Mouse (Mus musculus) kidney, embryonic 16.5 days (tissue): ENCODE measurements around the gene Ubap2l. TPM values are rescaled to one million over a fixed set of nuclear protein-coding genes. Genes with fewer than 3 reads are reported as not detected.

Experiments used
- ATAC-seq: fragments of 200-750 bp; cut with Nextera tagmentation; 2 replicates; pipeline ENCODE4 v1.8.0; 2017; ENCODE audit warnings: moderate TSS enrichment; ENCODE audit not compliant: low FRiP score, low TSS enrichment
- H3K27ac ChIP-seq: fragments of 300-500 bp; sonication (generic); 2 replicates; pipeline ENCODE4 v1.5.1; 2014; ENCODE audit warnings: low read length
- H3K27me3 ChIP-seq: fragments of 300-500 bp; sonication (generic); 2 replicates; pipeline ENCODE4 v1.6.1; 2014; ENCODE audit warnings: low read length, control low read depth, mixed read lengths; ENCODE audit not compliant: insufficient read depth
- H3K36me3 ChIP-seq: fragments of 300-500 bp; sonication (generic); 2 replicates; pipeline ENCODE4 v1.6.1; 2014; ENCODE audit warnings: low read length, control low read depth, mixed read lengths; ENCODE audit not compliant: insufficient read depth
- H3K4me1 ChIP-seq: fragments of 300-500 bp; sonication (generic); 2 replicates; pipeline ENCODE4 v1.6.1; 2014; ENCODE audit warnings: low read length, control low read depth, mixed read lengths; ENCODE audit not compliant: insufficient read depth
- H3K4me2 ChIP-seq: fragments of 300-500 bp; sonication (generic); replicated peaks from 2 replicates; pipeline ENCODE4 v1.6.1; 2014; ENCODE audit warnings: low read depth, low read length
- H3K4me3 ChIP-seq: fragments of 300-500 bp; sonication (generic); 2 replicates; pipeline ENCODE4 v1.5.1; 2014; ENCODE audit warnings: mild to moderate bottlenecking, low read length
- H3K9ac ChIP-seq: fragments of 300-500 bp; sonication (generic); replicated peaks from 2 replicates; pipeline ENCODE4 v1.6.1; 2014; ENCODE audit warnings: low read length
- H3K9me3 ChIP-seq: fragments of 300-500 bp; sonication (generic); 2 replicates; pipeline ENCODE4 v1.6.1; 2016; ENCODE audit warnings: low read length, control low read depth
- WGBS: fragments of 180-500 bp; shearing (Covaris S2); extraction: QIAGEN DNeasy Blood & Tissue Kit; methylation state at CpG from one replicate; pipeline ENCODE4 v1.1.7; 2014; 5-methylcytosine and 5-hydroxymethylcytosine counted together
- polyA plus RNA-seq: library from polyadenylated mRNA; unstranded; fragments of >200 nt; fragmentation: Nextera tagmentation; extraction: Ambion mirVana; gene quantifications from 2 replicates; pipeline ENCODE4 v1.2.1, GENCODE M21; 2015

Gene Ubap2l
- polyA plus RNA-seq, 1 experiment from 2014 or later: 152 TPM

- Histone ChIP-seq H3K4me2 (no peak overlapping the region), H3K4me1 (no peaks in the 10 kb centered on the region), H3K27ac (no peak overlapping the region), H3K9me3 (no peaks in the 10 kb centered on the region), H3K36me3 (peaks cover 86% of the 10 kb centered on the region), H3K4me3 (no peak overlapping the region), H3K27me3 (no peaks in the 10 kb centered on the region), H3K9ac (no peak overlapping the region)
- no peak for ATAC-seq
- WGBS: 94% methylated on average over 4 of the region's 4 CpGs
Measured at GRCm38 (mm10) chr3:90016626-90017025, 35.8 kb downstream of the Ubap2l start.

GRCm38 (mm10) chr3:90010291-90010690 lies 42.1 kb downstream of the Ubap2l start:
- Histone ChIP-seq H3K27me3 (no peaks in the 10 kb centered on the region), H3K4me2 (no peak overlapping the region), H3K4me3 (no peak overlapping the region), H3K9me3 (no peaks in the 10 kb centered on the region), H3K4me1 (peaks cover 5% of the 10 kb centered on the region; the same call in 1 of the 2 replicates), H3K36me3 (peaks cover 80% of the 10 kb centered on the region), H3K27ac (no peak overlapping the region), H3K9ac (no peak overlapping the region)
- 62% methylated on average over 2 of the region's 2 CpGs for whole genome bisulfite sequencing
- ATAC-seq: no peak

DNA sequence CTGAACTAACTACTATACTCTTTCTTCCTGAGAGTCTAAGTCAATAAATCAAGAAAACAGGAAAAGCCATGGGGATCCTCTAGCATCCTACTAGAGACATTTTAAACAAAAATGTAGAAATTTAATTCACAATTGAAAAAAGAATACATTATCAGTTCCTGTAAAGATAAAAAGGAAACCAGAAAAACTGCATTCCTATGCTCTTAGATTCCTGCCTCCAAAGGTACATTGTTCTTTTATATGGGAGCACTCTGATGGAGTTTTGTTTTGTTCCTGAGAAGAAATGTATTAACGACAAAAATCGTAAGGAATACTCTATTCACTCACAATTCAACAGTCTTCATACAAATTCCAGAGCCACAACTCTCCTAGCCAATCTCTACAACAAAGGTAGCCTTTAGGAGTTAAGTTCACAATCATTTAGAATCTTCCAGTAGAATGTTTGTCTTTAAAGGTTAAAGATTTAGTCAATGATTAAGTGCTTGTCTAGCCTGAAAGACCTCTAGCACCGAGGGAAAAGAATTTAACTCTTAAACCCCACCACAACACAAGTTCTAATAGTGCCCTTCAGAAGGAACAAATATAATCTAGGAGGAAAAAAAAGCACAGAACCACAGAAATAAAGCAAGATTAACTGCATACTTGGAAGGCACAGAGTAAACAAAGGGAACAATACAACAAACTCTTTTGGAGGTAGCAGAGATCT lies 48.2 kb downstream of the Ubap2l start:
- WGBS: 40% methylated on average over 3 of the region's 3 CpGs
- ATAC-seq: 0 out of 2 replicates have a peak, but pooled peaks have one; percentile 67
- peak overlapping the region; percentile 23; the same call in 1 of the 2 replicates for H3K4me2 ChIP-seq

GRCm38 (mm10) chr3:89999830-90000229 lies 52.6 kb downstream of the Ubap2l start:
- ATAC-seq: no peak
- H3K4me3 ChIP-seq: no peak overlapping the region
- 85% methylated on average over 4 of the region's 4 CpGs for WGBS
- H3K27me3 ChIP-seq: no peaks in the 10 kb centered on the region
- H3K4me1 ChIP-seq: peaks cover 16% of the 10 kb centered on the region
- H3K9me3 ChIP-seq: no peaks in the 10 kb centered on the region
- H3K36me3 ChIP-seq: peaks cover 35% of the 10 kb centered on the region
- peak overlapping the region; percentile 84; the same call in 1 of the 2 replicates for H3K4me2 ChIP-seq
- 0 out of 2 replicates have a peak overlapping the region, but pooled peaks have one; percentile 91 for H3K27ac ChIP-seq
- H3K9ac ChIP-seq: no peak overlapping the region

More for the DNA sequence above, 48.2 kb downstream of the Ubap2l start:
- no peak overlapping the region for H3K4me3 ChIP-seq
- H3K27me3 ChIP-seq: no peaks in the 10 kb centered on the region
- H3K36me3 ChIP-seq: peaks cover 52% of the 10 kb centered on the region
- no peaks in the 10 kb centered on the region for H3K9me3 ChIP-seq
- H3K4me1 ChIP-seq: peaks cover 18% of the 10 kb centered on the region
- peak overlapping the region; percentile 84 for H3K27ac ChIP-seq
- H3K9ac ChIP-seq: no peak overlapping the region

GRCm38 (mm10) chr3:89999090-89999489 lies 53.3 kb downstream of the Ubap2l start:
- Histone ChIP-seq H3K9ac (peak overlapping the region; percentile 90), H3K9me3 (no peaks in the 10 kb centered on the region), H3K4me1 (peaks cover 10% of the 10 kb centered on the region), H3K27ac (peak overlapping the region; percentile 91), H3K36me3 (peaks cover 41% of the 10 kb centered on the region), H3K4me2 (peak overlapping the region; percentile 84), H3K4me3 (peak overlapping the region; percentile 67), H3K27me3 (no peaks in the 10 kb centered on the region)
- WGBS: 15% methylated on average over 8 of the region's 8 CpGs
- ATAC-seq: peak; percentile 40

- Histone ChIP-seq H3K4me3 (peak within 1 kb of the TSS; percentile 67), H3K4me2 (peak within 1 kb of the TSS; percentile 84)
- whole genome bisulfite sequencing: under 1% methylated on average over 26 of the region's 26 CpGs
Measured at GRCm38 (mm10) chr3:89998612-89999054, 53.8 kb downstream of the Ubap2l start, which contains the start of gene Hax1. TSS of gene Hax1 (minus strand) at chr3:89998780.

DNA sequence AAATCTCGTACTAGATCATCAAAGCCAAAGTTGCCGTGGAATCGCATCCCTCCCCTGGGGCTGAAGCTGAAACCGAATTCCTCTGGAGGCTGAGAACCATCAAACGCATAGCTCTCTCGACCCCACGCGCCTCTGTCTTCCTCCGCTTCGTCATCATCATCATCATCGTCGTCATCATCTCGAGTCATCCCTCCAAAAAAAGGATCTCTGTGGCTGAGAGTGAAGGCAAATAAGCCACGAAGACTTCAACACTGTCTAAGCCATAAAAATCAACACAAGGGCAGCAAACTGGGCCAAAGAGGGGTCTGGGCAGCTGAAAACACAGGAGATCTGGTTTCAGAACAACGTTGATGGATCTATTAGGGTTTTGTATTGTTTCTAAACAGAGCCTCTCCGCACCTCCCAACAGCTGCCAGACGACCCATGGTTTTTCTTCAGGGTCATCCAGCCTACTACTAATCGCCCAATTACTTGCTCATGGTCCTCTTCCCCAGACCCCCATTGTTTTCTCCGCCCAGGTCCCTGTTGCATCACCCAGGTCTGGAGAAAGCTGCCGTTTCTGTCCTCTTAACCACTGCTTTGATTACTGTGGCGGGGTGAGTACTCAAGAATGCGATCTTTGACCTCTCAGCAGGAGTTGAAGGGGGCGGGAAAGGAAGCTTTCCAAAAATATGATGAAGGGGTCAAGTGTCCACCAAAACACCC lies 54.5 kb downstream of the Ubap2l start:
- Histone ChIP-seq H3K27me3 (no peaks in the 10 kb centered on the region), H3K36me3 (peaks cover 43% of the 10 kb centered on the region), H3K4me2 (peak overlapping the region; percentile 84), H3K4me1 (peaks cover 10% of the 10 kb centered on the region), H3K4me3 (peak overlapping the region; percentile 67), H3K27ac (peak overlapping the region; percentile 91), H3K9me3 (no peaks in the 10 kb centered on the region), H3K9ac (peak overlapping the region; percentile 90)
- WGBS: 4% methylated on average over 20 of the region's 23 CpGs
- ATAC-seq: peak; percentile 71; the same call in 1 of the 2 replicates

More at GRCm38 (mm10) chr3:89998612-89999054, 53.8 kb downstream of the Ubap2l start, which contains the start of gene Hax1:
- H3K9ac ChIP-seq: peak within 1 kb of the TSS; percentile 90
- peaks cover 10% of the 10 kb centered on the region for H3K4me1 ChIP-seq
- peaks cover 43% of the 10 kb centered on the region for H3K36me3 ChIP-seq
- H3K27ac ChIP-seq: peak within 1 kb of the TSS; percentile 91
- no peaks in the 10 kb centered on the region for H3K9me3 ChIP-seq
- H3K27me3 ChIP-seq: no peaks in the 10 kb centered on the region
- peak; percentile 90 for ATAC-seq

DNA sequence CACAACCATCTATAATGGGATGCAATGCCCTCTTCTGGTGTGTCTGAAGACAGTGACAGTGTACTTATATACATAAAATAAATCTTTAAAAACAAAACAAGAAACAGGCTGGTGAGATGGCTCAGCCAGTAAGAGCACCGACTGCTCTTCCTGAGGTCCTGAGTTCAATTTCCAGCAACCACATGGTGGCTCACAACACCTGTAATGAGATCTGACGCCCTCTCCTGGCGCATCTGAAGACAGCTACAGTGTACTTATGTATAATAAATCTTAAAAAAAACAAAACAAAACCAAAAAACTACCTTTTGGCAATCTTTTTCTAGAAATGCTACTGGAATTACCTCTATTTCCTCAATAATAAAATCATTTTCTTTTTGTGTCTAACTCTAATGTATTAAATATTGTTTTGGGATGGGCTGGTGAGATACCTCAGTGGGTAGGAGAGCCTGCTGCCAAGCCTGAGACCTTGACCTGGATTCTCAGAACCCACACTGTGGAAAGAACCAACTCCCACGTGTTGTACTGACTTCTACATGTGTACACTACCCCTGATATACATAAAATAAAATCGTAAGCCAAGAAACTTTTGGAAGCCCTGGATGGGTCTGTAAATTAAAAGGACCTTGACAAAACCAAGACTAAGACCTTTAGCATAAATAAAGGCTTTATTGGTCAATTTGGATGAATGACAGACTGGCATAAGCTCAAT lies 57.5 kb downstream of the Ubap2l start:
- WGBS: 83% methylated on average over 5 of the region's 5 CpGs
- Histone ChIP-seq H3K9ac (no peak overlapping the region), H3K9me3 (no peaks in the 10 kb centered on the region), H3K36me3 (peaks cover 25% of the 10 kb centered on the region), H3K27ac (no peak overlapping the region), H3K4me1 (peaks cover 10% of the 10 kb centered on the region), H3K4me2 (no peak overlapping the region), H3K4me3 (no peak overlapping the region), H3K27me3 (no peaks in the 10 kb centered on the region)
- ATAC-seq: no peak

DNA sequence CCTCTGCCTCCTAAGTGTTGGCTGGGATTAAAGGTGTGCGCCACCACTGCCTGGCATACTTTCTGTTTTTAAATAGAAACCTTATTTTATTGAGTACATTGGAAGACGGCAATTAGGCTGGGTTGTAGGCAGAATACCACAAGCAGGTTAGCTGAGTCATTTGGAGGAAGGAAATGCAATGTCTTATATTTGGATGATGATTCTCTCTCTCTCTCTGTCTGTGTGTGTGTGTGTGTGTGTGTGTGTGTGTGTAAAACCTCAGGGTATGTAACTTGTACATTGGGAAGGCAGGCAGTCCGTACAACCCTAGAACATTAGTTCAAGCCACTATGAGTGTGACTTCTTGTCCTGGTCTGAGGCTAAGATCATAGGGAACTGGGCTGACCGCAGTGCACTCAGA lies 64.6 kb downstream of the Ubap2l start:
- Histone ChIP-seq H3K9ac (no peak overlapping the region), H3K27ac (no peak overlapping the region), H3K4me3 (no peak overlapping the region), H3K4me2 (no peak overlapping the region), H3K36me3 (0 out of 2 replicates have a peak, but pooled peaks cover 4% of the 10 kb centered on the region), H3K9me3 (no peaks in the 10 kb centered on the region), H3K27me3 (no peaks in the 10 kb centered on the region), H3K4me1 (no peaks in the 10 kb centered on the region)
- 92% methylated on average over 4 of the region's 4 CpGs for WGBS
- ATAC-seq: no peak
